Mouse (Mus musculus) v-Abl transformed pro-B cells (cell line): ENCODE measurements around the gene Anapc2.

ENCODE experiments used
- in situ Hi-C, 2 experiments: fragments of 400-800 bp; cut with MboI; formaldehyde crosslinking; loops; one replicate each; pipeline ENCODE4 v1.15.1; 2025; ENCODE audit not compliant: unreplicated experiment in 2 of 2

Gene Anapc2

DNA sequence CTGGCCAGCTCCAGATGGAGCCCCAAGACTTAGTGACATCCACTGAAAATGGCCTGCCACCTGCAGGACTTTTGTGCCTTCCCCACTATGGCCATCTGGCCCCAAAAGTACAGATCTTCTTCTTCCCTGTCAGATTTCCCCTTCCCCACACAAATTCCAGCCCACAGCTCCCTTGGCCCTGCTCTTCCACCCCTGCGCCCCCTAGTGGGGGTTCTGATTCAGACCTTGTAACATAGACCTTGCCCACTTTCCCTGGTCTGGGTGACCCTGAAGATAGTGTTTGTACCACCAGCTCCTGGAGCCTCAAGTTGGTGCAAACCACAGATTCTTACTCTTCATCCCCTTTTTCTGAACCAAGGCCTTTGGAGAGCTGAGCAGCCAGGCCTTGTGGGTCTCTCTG lies 20.6 kb downstream of the Anapc2 start:
- in situ Hi-C loops, result no loop called here

DNA sequence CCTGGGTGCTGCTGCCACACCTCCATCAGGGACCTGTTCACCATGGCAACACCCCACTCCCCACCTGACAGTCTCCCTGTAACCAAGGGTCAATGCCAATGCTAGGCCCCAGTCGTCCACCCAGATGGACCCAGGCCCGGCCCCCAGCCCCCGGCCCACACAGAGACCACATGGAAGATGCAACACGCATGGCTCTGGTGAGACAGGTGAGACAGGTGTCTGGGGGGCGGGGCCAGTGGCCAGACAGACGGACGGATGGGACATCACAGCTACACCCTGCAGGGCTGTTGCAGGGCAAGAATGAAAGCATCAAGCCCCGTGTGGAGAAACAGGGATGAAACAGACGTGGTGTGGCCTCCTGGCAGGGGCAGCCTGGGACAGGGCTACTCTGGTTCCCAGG lies 21.4 kb downstream of the Anapc2 start:
- in situ Hi-C loops, result no loop called here

DNA sequence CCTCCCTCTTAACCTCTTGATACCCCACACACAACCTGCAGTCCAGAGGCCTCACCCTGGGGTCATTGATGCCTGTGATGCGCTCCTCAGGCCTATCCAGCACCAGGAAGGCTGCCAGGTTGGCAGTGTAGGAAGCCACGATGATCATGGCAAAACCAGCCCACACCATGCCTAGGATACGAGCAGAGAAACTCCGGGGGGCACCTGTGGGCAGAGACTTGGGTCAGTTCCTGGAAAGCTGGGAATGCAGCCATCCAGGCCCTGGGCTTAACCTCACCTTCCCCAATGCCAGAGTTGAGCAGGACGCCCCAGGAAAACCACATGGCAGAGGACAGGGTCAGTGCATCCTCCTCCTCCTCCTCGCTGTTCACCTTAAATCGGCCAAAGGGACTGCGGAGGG lies 24.8 kb downstream of the Anapc2 start:
- in situ Hi-C loops, result no loop called here

DNA sequence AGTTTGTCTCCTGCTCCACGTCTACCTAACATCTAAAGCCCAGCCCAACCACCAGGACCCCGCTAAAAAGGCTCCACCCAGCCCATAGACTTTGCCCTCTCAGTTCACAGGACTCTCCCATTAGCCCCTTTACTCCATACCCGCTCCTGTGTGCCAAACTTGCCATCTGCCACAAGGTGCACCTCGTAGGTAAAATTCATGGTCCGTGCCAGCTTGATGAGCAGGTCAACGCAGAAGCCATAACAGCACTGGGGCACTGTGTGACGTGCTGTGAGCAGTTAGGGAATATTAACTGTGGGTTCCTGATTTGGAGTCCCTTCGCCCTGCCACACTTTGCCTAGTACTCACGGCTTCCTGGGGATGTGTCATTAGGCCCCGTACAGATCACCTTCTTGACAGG lies 25.8 kb downstream of the Anapc2 start:
- in situ Hi-C loops, result no loop called here

DNA sequence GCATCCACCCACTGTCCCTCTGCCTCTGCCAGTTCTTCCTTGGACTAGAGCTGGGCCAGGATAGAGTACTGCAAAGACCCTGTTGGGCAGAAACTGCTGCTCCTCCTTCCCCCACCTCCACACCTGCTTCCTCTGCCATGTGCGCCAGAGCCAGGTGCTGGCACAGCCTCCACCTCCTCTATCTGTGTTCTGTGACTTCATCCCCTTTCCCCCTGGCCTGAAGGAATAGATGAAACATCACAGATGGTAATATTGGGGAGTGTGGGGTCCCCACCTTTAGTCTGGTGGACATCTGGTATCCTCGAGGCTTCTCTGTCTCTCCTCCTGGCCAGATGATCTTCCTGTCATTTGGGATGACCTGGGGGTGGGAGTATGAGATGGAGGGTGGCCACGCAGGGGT lies 31.2 kb downstream of the Anapc2 start:
- in situ Hi-C loops, result no loop called here

DNA sequence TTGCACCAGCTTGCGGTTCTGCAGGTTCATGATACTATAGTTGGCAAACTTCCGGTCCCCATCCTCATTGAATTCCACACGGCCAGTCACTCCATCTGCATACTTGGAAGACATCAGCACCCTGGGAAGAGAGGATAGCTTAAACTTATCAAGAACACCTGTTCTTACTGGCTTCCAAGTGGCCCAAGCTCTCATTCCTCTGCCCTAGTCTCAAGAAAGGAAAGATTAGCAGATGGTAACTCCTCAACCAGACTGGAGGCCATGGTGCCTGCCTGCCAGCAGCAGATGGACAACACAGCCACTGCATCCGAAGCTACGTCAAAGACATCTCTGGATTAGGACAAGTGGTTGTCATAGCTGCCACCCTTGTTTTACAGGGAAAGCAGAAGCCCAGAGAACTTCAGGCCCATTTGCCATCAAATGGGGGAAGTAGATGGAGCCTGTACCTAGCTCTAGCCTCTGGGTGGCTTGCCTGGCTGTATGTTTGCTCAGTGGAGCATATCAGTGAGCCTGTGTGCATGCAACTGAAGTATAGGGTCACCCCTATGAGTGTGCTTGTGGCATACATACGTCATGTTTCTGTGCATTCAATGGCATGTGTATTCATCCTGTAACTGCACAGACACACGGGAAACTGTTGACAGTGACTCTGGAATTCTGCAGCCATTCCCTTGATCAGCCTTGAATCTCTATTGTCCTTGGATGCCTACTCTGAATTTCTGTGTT lies 31.8 kb downstream of the Anapc2 start:
- in situ Hi-C loops, result no loop called here

DNA sequence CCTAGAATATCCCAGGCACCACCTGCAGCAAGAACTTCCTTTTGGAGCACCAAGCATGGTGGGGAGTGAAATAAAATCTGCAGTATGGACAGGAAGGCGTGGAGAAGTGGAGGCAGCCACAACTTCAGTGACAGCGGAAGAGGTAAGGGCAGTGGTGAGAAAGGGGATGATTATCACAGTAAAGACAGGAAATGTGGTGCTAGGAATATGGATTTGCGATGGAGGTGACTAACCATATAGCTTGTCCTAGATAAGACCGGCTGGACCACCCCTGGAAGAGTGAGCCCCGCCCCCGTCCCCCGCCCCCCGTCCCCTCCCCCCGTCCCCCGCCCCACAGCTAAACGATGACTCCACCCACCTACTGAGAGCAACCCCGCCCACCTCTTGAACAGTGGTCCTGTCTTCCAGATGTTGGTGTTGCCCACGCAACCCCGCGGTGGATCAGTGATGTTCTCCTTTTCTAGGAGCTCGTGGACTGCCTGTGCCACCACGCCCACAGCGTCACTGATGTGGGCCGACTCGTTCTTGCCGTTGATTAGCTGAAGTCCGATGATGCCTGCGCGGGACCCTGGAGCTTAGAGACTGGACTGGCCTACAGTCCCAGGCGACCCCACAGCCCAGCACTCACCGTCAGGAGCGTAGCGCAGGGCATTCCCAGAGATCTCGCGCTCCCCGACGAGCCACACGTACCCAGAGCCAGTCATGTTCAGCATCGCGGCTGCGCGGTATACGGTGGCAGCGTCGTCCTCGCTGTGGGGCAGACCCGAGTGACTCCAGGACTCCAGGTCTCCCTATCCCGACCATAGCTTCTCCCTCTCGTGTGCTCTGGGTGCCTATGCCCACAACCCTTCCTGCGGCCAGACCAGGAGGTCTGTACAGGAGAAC lies 32.6 kb downstream of the Anapc2 start:
- in situ Hi-C loops, result no loop called here

DNA sequence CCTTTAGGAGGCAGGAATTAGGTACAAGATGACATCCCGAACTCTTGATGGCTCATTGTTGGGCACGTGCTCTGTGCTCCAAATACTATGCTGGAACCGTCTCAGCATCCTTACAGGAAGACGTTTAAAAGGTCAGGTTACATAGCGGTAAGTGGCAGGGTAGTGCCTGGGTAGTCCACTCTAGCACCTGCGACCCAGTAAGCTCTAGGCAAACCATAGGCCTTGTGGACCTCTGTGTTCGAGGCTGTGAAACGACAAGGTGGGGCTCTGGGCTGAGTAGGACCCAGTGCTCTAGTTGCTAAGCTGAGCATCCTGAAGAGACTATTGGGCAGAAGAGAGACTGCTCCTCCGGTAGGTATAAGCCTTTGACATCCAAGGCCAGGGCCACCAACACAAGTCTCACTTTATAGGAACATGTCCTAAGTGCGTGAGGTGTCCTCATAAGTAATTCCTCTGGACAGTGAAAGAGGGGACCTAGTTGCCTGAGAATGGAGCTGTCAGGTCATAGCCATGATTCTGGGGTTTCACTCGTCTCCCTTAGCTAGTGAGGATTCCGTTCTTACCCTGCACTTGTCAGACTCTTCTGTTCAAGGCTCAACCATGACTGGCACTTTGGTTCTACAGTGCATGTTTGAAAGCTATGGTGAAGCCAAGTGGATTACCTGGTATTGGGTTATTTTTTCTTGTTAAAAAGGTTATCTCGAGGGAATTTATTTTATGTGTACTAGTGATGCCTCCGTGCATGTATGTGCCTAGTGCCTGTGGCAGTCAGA lies 33.5 kb downstream of the Anapc2 start:
- in situ Hi-C loops, result no loop called here

DNA sequence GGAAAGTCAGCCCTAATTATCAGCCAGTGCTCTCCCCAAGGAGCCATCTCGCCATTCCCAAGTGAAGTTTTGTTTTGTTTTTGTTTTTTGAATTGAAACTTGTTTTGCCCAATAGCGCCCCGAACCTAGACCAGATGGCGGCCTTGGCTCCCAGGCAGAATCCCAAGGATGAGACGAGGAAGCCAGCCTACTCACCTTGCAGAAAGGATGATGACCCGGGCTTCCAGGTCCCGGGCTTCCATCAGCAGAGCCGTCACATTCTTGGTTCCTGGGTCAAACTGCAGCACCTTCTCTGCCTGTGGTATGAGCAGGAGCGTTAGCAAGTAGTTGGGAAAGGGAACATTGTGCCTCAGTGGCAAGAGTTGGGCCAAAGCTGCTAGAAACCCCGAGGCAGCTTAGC lies 37.9 kb downstream of the Anapc2 start:
- in situ Hi-C loops, result no loop called here

DNA sequence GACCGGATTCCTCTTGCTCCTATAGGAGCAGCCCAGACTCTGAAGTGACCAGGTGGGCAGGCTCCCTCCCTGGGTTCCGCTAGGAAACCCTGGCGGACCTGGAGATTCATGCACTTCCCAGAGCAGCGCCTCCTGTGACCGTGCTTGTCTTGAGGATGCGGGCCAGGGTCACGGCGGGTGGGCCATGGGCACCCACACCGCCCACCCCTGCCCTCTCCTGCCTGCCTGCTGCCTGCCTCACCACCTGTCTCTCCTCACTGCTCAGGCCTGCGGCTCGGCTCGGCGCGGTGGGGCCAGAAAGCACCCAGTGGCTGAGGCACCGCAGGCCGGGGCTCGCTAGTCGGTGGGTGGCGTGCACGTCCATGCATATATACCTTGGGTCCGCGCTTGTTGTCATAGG lies 38.7 kb downstream of the Anapc2 start:
- in situ Hi-C loops, result no loop called here

DNA sequence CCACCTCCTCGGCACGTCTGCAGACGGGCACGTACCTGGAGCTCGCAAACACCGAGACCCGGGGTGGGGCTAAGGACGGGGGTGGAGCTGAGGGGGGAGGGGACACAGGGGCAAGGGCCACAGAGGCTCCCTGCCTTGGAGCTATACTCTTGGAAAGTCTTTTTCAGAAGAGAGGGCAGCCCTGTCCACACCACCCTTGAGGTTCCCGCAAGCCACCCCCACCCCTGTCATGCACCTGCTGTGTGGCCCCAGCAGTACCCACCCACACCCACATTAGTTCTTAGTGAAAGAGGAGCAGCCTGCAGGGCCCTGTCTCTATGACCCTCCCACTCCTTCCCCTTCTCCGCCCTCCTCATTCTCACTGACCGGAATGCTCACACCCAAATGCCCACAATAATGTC lies 39.2 kb downstream of the Anapc2 start:
- in situ Hi-C loops, result no loop called here

DNA sequence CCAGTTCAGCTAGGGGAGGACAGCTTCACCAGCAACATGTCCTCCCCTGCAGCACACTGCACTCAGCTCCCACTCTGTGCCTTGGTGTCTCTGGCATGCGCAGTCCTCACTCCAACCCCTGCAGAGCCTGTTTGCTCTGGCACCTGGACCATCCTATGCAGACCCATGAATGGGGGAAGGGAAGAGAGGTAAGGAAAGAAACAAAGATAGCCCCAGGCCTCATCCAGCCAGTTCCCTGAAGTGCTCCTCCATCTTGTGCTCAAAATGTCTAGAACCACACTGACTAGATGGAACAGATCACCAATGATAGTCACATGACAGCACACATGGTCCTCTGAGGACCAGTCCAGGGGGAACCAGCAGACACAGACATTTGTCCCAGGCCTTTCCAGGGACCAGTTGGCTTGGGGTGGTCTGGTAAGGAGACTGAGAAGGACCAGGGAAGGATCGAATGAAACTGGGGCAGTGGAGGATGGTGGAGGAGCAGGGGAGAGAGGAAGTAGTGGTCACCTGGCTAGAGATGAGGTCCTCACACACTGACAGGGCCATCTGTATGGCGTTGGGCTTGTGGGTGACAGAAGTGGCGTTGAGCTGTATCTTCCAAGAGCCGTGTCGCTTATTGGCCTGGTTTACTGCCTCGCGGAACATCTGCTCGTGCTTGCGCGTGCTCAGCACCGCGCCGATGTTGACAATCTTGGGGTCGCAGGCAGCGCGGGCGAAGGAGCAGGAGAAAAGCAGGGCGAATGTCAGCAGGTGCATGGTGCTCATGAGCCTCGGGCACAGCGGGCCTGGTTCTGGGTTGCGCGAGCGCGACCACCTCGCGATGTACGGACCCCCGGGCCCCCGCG lies 46.1 kb downstream of the Anapc2 start:
- in situ Hi-C loops, result no loop called here

DNA sequence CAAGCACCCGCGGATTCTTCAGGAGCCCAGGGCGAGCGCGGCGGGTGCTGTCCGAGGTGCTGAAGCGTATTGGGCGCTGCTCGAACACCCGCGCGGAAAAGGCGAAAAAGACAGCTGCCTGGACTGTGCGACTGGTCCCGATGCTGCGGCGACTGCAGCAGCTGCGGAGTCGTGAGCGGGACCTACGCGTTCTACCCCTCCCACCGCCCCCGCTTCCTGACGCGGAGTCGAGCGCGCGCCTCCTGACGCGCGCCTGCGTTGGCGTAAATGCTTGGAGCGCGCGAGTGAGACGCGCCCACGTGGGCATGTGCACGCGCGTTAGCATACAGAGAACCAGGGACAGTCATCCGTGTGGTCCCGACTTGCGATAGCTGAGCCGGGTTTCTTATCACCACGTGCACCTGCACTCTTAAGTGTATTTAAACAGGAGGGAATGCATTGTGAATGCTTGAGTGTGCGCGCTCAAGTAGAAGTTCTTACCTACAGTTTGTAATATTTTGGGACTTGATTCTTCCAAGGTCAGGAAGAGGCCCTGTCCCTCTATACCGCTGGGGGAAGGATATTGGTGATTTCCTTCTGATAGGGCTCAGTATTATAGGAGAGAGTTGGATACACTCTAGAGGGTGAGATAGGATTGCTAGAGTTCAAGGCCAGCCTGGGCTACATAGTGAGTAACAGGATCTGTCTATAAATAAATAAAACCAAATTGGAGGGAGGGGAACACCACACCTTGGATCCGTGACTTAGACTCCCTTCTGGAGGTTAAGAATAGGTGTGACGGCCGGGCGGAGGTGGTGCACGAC lies 46.9 kb downstream of the Anapc2 start, which contains the start of gene Grin1:
TSS of gene Grin1 (minus strand) at position 217 of the 803 bp plus-strand sequence.
- in situ Hi-C loops, result no loop called here

DNA sequence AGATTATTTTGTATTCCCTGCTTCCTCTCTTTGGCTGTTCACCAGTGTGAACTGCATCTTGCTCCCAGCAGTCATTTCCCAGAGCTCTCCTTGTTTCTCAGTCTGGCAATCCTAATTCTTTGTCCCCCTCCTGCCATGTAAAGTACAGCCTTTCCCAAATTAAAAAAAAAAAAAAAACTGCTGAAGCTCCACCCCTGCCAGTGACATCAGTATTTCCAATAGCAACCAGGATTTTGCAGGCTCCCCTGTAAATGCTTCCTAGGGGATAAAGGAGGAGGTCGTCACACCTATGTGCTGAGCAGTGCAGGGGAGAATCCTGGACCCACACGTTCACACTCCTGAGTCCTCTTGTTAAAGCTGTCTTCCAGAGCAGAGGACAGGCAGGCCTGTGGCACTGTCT lies 47.8 kb downstream of the Anapc2 start:
- in situ Hi-C loops, result loop anchor here in 1 of 2 experiments (10.0 kb wide), 1 partner anchor 185 kb away; no protein-coding TSS in a partner anchor

DNA sequence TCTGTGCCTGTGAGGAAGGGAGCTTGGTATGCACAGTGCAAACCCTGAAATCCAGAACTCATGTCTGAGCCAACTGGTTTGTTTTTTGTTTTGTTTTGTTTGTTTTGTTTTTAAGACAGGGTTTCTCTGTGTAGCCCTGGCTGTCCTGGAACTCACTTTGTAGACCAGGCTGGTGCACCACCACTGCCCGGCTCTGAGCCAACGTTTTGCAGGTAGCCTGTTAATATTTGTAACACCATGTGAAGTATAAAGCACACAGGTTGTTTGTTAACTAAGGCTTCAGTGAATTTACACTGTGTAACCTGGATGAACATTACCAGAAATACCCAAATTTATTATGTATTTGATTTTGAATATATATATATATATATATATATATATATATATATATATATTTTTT lies 53.8 kb downstream of the Anapc2 start:
- in situ Hi-C loops, result loop anchor here in 1 of 2 experiments (10.0 kb wide), 1 partner anchor 191 kb away; no protein-coding TSS in a partner anchor

DNA sequence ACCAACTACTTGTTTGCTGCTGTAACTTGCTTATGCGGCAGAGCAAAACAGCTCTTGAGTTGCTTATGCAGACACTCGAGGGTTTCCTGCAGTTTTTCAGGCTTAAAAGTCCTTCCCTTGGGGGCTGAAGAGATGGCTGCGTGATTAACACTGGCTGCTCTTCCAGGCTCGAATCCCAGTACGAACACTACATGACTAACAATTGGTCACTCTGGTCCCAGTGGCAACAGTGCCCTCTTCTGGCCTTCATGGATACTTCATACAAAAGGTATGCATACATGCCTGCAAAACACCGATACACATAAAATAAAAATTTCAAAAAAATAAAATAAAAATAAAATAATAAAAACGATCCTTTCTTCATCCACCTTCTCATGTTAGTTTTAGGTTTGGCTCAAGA lies 56.2 kb downstream of the Anapc2 start:
- in situ Hi-C loops, result loop anchor here in 1 of 2 experiments (10.0 kb wide), 1 partner anchor 194 kb away; no protein-coding TSS in a partner anchor

DNA sequence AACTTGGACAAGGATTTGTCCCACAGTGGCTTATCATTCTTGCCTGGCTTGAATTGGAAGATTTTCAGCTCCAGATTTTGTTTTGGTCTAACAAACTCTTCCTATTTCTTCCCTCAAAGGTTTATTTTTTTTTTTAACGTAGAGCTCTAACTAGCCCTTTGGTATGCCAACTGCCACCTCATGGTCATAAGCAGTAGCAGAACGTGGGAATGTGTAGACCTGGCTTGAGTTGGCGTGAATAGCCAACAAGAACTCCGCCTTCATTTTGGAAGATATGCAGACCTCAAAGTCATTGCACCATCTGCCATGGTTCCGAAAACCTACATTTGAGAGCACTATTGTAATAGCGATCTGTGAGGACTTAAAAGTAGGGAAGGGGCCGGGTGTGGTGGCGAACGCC lies 59.2 kb downstream of the Anapc2 start:
- in situ Hi-C loops, result loop anchor here (5.0 to 10.0 kb wide), 3 partner anchors 36 to 73 kb away; partner anchors contain the start of gene Uap1l1 (in 1 of the 2)

DNA sequence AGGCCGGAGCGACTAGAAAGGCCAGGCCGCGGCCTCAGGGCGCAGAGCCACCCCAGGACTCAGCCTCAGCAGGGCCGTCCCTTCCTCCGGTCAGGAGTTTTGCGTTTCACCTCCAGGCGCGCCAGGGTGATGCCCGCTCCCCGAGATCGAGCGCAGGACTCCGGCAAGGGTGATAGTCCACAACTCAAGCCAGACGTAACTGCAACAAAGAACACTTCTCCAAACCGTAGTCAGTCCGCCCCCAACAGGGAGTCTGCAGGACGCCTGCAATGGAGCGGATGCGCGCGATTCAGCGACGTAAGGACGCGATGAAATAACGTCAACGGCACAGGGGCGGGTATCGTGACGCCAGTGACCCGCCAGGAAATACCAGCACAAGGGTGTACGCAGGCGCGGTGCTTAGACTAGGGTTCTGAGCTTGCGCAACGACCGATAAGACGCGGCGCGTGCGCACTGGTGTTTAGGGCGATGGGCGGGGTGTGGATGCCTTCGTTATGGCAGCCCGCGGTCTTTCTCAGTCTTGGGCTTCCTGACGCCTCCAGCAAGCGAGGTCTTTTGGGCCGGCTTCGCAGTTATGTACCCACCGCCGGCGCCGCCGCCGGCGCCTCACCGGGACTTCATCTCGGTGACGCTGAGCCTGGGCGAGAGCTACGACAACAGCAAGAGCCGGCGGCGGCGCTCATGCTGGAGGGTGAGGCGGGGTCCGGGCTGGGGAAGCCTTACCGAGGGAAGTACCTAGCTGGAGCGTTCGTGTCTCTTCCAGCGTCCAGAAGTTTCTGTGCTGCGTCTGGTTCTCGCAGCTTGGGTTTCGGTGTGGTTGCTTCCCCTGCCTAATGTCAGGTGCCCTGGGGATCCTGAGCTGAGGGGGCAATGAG lies 60.2 kb downstream of the Anapc2 start, which contains the start of gene Man1b1:
TSS of gene Man1b1 (plus strand) at position 53 of the 875 bp plus-strand sequence.
- in situ Hi-C loops, result loop anchor here (5.0 to 10.0 kb wide), 3 partner anchors 35 to 72 kb away; partner anchors contain the start of gene Uap1l1 (in 1 of the 2)
